Mouse (Mus musculus) adrenal gland, postnatal 25 days (tissue): ENCODE data around the gene 1600015I10Rik. TPM values are rescaled to one million over a fixed set of nuclear protein-coding genes. Genes with fewer than 3 reads are reported as not detected.

Experiments
- DNase-seq: peaks from one replicate; pipeline ENCODE4 v3.0.0; 2021; ENCODE audit warnings: mixed read lengths
- total RNA-seq: library from RNA; stranded (reverse); gene quantifications from 2 replicates; pipeline ENCODE4 v1.2.3, GENCODE M21; 2021

1600015I10Rik gene
- total RNA-seq, 1 experiment from 2014 or later = not detected

GRCm38 (mm10) chr6:48967868-48968267 is 38.2 kb downstream of the 1600015I10Rik start:
- no peak for DNase-seq

- no peak for DNase-seq
Observed at GRCm38 (mm10) chr6:48974663-48975062, 45.0 kb downstream of the 1600015I10Rik start, which contains the start of gene Doxl2. Gene Doxl2, plus strand, starts transcription at chr6:48974963.

- DNase-seq = no peak
Observed at GRCm38 (mm10) chr6:48979616-48980015, 49.9 kb downstream of the 1600015I10Rik start.

GRCm38 (mm10) chr6:48982305-48982704 is 52.6 kb downstream of the 1600015I10Rik start:
- no peak for DNase-seq

Other genes with a start within 250 kb of the 1600015I10Rik start
- 51.4 and 59.1 TPM in 2 replicates for gene Gimap4, start 245.3 kb upstream of the 1600015I10Rik start, total RNA-seq
- 49.4 and 57.9 TPM in 2 replicates for gene Gimap6, start 221.7 kb upstream of the 1600015I10Rik start, total RNA-seq
- 6.7 and 6.9 TPM in 2 replicates for gene Gm28053, start 211.3 kb upstream of the 1600015I10Rik start, total RNA-seq
- 0.33 TPM in 1 of 2 replicates, not detected in the other for gene Gimap7, start 211.3 kb upstream of the 1600015I10Rik start, total RNA-seq
- 12.9 and 15.5 TPM in 2 replicates for gene Gimap1, start 190.8 kb upstream of the 1600015I10Rik start, total RNA-seq
- 10.5 and 16.2 TPM in 2 replicates for gene Gimap5, start 183.7 kb upstream of the 1600015I10Rik start, total RNA-seq
- gene Gimap3, start 159.0 kb upstream of the 1600015I10Rik start, total RNA-seq = 2.4 and 3.5 TPM in 2 replicates
- 210 and 286 TPM in 2 replicates for gene Tmem176a, start 89.0 kb upstream of the 1600015I10Rik start, total RNA-seq
- 498 and 582 TPM in 2 replicates for gene Tmem176b, start 88.4 kb upstream of the 1600015I10Rik start, total RNA-seq
- not detected in 2 replicates for gene Aoc1, start 57.0 kb upstream of the 1600015I10Rik start, total RNA-seq
- gene Doxl2, start 45.1 kb downstream of the 1600015I10Rik start, total RNA-seq = not detected in 2 replicates
- gene Svs1, start 57.0 kb downstream of the 1600015I10Rik start, total RNA-seq = 0.21 TPM in 1 of 2 replicates, not detected in the other
- 0.33 TPM in 1 of 2 replicates, not detected in the other for gene Gpnmb, start 106.7 kb downstream of the 1600015I10Rik start, total RNA-seq
- 29.6 and 43.0 TPM in 2 replicates for gene Malsu1, start 143.9 kb downstream of the 1600015I10Rik start, total RNA-seq